Mouse (Mus musculus) urinary bladder, postnatal 36 days (tissue): Measurements from ENCODE around the gene Fzd7.
A peak's percentile ranks its signal among the peaks of the same experiment; 100 is the strongest.

Experiments
- DNase-seq, 2 experiments: peaks; one replicate each; pipeline ENCODE4 v3.0.0; 2022; ENCODE audit warnings: low spot score in 2 of 2, mixed read lengths in 1 of 2

Gene Fzd7

DNA sequence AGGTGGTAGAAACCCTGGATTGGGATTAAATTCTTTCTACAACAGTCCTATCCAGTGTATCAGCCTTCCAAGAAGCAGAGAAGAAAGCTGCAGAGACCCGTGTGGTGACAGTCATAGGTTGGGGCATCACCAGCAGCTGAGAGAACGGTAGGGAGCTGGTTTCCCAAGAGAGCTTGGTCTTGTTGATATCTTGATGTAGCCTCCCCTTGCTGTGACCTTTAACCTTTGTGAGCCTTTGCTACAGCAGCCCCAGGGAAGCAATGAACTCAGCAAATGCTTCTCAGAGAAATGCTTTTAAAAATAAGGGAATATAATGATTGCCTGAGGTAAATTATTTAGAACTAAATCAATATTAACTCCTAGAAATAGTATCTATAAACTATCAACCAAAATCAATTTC lies 20.1 kb downstream of the Fzd7 start:
- no peak for DNase-seq

DNA sequence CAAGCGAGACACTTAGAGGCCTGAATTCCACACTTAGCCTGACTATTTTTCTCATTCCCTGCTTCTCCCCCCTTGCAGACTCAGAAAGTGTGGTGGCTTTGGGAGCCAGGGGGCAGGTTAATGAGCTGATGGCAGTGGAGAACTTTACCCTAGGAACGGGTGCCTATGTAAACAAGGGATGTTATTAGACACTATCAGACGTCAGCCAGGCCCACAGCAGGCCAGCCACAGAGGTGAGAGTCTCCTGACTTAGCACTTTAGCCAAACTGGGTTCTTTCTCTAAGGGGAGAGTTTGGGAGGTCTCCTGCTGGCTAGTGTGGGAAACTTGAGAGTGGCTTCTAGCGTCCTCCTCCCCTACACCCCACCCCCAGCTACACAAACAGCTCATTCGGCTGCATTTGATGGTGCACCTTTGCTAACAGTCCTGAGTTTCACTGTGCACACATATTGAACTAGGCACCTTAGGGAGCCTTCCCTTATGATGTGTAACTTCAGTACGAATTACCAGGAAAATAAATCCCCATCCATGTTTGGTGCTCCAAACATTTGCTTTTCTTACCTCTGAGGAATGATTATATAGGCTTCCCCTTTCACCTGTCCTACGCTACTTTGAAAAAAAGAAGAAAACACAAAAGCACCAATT lies 21.6 kb downstream of the Fzd7 start:
- no peak for DNase-seq

DNA sequence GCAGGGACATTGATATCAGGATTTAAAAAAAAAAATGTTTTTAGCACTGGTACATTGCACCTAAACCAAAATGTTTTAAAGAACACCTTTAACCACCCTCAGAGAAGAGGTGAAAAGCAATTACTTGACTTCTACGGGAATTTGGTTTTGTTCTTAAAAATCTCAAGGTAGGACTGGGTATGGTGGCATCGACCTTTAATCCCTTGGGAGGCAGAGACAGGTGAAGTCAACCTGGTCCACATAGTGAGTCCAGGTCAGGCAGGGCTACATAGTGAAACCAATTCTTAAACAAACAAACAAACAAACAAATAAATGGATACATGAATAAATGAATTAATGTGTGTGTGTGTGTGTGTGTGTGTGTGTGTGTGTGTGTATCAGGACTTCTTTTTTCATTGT lies 22.1 kb downstream of the Fzd7 start:
- no peak for DNase-seq

DNA sequence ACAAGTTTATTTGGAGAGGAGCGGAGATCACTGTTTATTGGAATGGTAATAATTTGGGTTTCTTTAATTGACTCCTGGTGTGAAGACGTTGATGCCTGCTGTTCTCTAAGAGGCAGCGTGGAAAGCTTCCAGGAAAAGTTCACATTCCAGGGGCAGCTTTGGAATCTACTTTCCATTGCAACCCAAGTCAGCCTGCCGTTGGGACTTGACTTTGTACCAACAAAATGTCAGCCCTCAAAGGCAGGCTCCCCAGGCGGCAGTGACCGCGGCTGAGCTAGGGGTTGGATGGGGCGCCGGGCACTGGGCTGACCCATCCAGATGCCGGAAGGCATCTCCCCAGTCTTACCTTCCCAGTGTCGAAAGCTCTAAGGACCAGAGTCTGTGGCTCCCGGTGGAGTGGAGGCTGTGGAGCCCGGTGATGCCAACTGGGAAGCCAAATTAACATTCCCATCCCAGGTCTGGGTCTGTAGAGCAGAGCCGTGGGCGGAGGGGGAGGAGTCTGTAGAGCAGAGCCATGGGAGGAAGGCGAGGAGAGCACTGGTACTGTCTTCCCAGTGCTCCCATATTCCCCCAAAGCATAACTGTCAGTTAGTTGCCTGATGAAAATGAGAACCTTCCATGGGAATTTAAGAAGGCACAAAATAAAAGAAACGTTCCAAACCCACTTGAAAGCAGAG lies 26.4 kb downstream of the Fzd7 start:
- DNase-seq = peak in 1 of 2 experiments; percentile 10

DNA sequence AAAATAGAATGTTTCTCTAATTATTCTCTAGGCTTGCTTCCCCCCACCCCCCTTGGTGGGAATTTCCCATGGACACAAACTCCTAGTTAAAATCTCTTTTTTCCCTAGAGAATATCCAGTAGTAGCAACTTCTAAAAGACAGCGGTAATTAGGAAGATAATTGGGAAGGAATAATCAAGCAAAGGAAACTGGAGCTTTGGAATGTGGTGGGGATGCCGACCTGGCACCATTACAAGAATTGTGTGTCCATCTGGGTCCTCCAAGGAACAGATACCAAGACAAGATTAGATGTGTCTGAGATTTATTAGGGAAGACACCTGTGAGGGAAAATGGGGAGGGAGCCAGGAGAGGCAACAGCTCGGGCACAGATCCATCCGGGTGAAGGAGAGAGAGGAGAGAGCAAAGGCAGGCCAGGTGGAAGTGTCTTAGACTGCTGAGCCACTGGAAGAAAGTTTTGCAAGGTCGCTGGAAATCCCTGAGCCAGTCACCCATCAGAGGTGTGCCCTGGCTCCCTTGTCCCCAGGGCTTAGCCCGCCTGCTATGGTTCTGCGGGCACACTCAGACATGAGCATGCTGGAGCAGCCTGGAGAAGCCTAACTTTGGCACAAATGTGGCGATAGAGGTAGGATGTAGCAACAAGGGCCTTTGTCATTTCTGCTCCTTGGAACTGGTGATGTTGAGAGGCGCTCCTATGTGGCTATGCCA lies 29.5 kb downstream of the Fzd7 start:
- DNase-seq = no peak

DNA sequence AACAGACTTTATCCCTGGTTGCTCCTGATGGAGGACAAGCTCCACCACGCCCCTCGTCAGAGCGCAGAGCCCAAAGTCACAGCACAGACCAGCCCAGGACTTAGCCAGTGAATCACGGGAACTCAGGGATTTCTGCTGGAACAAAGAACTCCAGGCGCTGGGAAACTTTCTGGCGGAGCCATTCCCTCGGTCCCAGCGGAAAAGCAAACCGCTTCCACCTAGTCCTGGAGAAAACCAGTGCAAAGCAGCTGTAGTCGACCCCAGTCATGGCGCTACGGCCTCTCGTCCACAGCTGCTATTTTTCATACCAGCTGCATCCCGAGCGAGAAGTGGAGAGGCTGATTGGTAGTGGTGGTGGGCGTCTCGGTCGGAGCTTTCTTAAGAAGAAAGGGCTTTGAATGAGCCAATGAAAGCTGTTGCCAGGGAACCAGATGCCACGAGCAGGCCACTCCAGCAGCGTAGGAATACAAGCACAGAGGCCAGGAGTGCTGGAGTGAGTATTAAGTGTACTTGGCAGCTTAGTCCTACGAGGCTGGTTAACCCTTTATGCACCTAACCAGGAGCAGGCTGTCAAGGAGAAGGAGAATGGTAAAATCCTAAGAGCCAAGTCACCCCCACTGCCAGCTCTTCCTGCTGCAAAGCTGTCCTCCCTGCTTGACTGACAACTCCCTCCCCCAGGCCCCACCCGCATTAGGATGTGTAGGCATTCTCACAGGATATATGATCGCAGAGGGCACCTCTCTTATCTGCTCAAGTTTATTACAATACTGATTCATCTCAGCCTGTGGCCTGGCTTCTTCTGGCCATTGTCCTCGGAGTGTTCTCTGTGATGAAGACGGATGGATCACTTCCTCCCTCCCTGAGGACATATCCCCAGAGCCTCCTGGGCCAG lies 34.0 kb downstream of the Fzd7 start, which contains the start of gene Gm973:
Gene Gm973 (plus strand): TSS at position 239 of the 892 bp plus-strand sequence.
- DNase-seq = peak; percentile 20 to 38

DNA sequence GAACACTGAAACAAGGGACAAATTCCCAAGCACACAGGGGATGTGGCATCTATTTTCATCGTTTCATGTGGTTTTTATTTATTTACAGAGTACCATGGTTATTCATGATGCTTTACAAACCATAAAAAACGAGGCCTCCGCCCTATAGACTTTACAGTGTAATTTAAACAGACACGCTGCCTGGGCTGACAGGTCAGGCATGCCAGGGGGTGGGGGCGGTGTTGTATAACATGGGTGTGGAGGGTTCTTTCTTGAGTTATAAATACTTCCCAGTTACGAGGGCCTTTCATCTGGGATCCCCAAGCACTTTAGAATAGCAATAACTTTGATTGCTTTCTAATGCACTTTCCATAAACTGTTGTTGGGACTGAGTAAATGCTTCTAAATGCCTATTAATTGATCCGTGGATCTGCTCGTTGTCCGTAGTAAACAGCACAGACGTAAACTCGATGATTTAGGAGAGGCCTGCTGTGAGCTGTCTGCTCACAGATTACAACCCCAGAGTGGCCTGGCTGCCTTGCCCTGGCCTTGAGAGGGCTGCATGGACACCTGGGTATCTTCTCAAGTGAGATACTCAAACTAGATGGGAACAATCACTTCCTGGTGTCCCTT lies 38.1 kb downstream of the Fzd7 start:
- DNase-seq = peak in 1 of 2 experiments; percentile 15

DNA sequence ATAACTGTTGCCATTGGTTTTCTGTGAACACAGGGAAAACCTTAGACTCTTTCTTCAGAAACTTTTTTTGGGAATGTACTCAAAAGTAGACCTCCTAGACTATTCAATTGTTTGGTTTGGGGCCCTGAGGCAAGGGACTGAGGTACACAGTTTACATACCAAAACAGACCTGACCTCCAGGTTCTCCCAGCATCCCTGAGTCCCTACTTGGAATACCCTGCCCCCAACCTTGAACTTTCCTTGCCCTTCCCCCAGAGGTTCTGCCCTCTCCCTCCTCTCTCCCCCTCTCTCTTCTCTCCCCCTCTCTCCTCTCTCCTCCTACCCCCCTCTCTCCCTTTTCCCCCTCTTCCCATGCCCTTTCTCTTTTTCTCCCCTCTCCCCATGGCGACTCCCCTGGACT lies 40.2 kb downstream of the Fzd7 start:
- no peak for DNase-seq

DNA sequence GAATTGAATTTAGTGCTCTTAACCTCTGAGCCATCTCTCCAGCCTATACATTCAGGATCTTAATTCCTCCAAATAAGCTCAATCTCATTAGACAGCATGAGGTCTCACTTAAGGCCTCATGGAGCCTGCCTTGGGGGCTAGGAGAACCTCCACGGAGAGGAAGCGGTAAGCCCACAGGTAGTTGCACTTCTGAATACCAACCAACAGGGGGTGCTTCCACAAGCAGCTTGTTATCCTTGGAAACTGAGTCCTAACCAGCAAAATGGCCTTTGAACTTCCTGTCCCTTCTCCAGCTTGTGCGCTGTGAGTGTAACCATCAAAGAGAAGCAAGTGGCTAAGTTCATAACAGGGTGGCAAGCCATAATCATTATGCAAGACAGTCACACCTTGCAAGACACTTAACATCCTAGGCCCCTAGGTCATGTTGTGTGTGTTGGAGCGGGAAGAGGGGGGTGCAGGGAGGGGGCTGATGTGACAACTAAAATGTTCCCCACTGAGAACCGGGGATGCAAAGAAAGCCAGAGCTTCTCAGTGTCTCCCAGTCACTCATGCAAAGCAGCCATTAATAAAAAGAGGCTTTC lies 41.2 kb downstream of the Fzd7 start:
- DNase-seq = no peak

DNA sequence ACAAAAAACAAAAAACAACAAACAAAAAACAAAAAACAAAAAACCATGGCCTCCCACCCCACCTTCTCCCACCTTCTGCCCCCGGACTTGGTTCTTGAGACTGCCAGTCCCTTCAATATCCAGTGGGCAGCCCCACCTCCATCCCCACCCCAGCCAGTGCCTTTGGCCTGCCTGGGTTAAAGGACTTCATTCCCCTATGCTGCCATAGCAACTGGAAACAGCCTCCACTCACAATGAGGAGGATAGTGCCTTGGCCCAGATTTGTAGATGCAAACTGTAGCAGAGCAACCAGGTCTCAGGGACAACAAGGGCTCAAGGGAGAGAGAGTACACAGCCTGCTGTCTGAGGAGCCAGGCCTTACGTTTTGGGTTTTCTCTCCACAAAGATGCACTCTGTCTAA lies 41.8 kb downstream of the Fzd7 start:
- no peak for DNase-seq

DNA sequence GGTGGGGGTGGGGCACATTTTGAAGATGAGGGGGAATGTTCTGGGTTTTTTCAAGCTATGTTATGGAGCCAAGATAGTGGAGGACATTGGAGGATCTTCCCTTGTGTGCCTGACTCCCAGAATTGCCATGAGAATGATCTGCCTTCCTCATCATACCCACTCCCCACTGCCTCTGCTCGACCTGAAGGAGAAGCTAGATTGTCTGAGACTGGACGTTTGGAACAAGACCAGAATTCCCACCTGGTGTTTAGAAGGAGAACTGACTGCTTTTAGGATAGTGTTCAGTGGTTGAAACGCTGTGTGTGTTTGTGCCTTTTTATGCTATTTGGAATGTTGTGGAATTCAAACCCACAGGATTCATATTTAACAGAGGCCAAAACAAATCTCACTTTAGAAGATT lies 42.5 kb downstream of the Fzd7 start:
- DNase-seq = no peak

DNA sequence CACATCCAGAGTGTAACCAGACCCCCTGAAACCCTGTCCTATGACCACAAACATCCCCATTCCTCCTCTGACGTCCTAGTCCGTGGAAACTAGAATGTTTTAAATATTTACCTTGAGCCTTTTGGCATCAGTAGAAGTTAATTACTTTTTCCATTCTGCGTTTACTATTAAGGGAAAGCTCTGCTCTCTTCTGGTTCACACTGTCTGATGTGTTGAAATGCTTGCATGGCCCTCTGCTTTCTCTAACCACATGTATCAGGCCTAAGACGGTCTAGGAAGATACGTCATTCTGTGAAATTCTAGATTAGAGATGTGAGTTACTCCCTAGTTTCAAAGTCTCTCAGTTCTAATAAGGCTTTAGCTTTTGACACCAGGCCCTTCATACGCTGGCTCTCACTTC lies 45.0 kb downstream of the Fzd7 start:
- no peak for DNase-seq

DNA sequence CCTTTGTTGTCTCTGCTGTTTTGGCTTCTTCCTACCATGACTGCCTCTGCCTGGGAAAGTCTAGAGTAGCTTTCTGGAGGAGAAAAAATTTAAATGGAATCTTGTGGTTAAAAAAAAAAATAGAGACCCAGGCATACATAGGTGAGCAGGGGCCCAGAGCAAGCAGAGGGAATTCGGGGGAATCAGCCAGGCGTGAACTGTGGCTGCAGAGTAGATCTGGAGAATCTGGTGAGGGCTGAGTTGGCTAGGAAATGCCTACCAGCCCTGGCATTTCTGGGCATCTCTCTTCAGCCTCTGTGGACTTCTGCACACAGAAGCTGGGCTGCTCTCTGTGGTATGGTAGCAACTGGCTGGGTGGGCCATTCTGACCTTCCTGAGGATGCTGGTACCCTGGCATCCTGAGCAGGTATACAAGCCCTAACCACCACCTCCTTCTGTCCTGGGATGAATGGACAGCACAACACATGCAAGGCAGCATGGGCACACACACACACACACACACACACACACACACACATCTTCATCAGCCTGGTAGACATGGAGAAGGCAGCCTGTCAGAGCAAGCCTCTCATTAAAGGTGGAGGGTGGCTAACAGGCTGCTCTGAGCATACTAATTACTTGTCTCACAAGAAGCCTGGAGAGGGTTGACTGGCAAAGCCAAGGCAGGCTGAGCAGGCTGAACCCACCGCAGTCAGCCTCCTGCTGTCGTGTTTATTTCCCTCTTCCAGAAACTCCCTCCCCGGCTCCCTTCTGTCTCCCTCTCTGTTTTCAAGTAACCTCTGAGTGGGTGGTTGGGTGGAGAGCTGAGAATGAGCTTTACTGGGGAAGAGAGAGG lies 53.0 kb downstream of the Fzd7 start:
- no peak for DNase-seq
